Comparison of ENCODE assay signal across 10 mouse cellular contexts in genomic region chr15:98675634-98676250, GRCm38 (mm10). TPM values are rescaled to one million over a fixed set of nuclear protein-coding genes. Genes with fewer than 3 reads are reported as not detected.
DNase-seq lines count a peak whose midpoint lies in the region; ATAC-seq and TF ChIP-seq lines count a peak whose summit lies in the region.
"Had no signal": no experiment of that assay in that cellular context is flagged by ENCODE, and none has a peak within 500 bp of the region (broad histone marks: within the 10 kb centered on the region; RNA-seq: fewer than 3 reads in every experiment).

No protein-coding gene starts in this region.

- peak overlapping the region; percentile 61 for H3K9ac ChIP-seq in hindbrain, postnatal 0 days (replicated peaks; ENCODE audit: low read length)
- H3K9ac ChIP-seq in neural tube, embryonic 14.5 days (replicated peaks; ENCODE audit: low read depth, low read length), result peak overlapping the region; percentile 21

- peak overlapping the region; percentile 98 for H3K4me2 ChIP-seq in hindbrain, postnatal 0 days (ENCODE audit: low read depth, low read length)
- H3K4me2 ChIP-seq in neural tube, embryonic 14.5 days (ENCODE audit: low read depth, low read length), result peak overlapping the region; percentile 97

- ATAC-seq in frontal cortex, adult (ENCODE audit: low TSS enrichment), result peak; percentile 42
- ATAC-seq in megakaryocyte, adult 5-6 weeks (ENCODE audit: poor library complexity, severe bottlenecking), result no peak
- ATAC-seq in hindbrain, postnatal 0 days, result no peak
- ATAC-seq in neural tube, embryonic 14.5 days (ENCODE audit: low read depth), result no peak

- no peaks in the 10 kb centered on the region for H3K36me3 ChIP-seq in megakaryocyte, embryonic 14.5 days (replicated peaks; ENCODE audit: low read length)
- H3K36me3 ChIP-seq in hindbrain, postnatal 0 days (ENCODE audit: insufficient read depth, low read length), result no peaks in the 10 kb centered on the region
- no peaks in the 10 kb centered on the region for H3K36me3 ChIP-seq in neural tube, embryonic 14.5 days (ENCODE audit: control insufficient read depth, insufficient read depth, low read length)

- H3K4me1 ChIP-seq in megakaryocyte, embryonic 14.5 days, result peaks cover 52% of the 10 kb centered on the region
- H3K4me1 ChIP-seq in hindbrain, postnatal 0 days (ENCODE audit: insufficient read depth, low read length), result peaks cover 10% of the 10 kb centered on the region
- H3K4me1 ChIP-seq in neural tube, embryonic 14.5 days (ENCODE audit: control insufficient read depth, insufficient read depth, low read length), result peaks cover 21% of the 10 kb centered on the region; the same call in 1 of the 2 replicates

- H3K9me3 ChIP-seq in megakaryocyte, embryonic 14.5 days, result no peaks in the 10 kb centered on the region
- H3K9me3 ChIP-seq in hindbrain, postnatal 0 days (ENCODE audit: low read length), result no peaks in the 10 kb centered on the region
- no peaks in the 10 kb centered on the region for H3K9me3 ChIP-seq in neural tube, embryonic 14.5 days (ENCODE audit: control insufficient read depth, low read length)

- peak overlapping the region; percentile 72 for H3K4me3 ChIP-seq in megakaryocyte, embryonic 14.5 days (replicated peaks)
- peak overlapping the region; percentile 58 for H3K4me3 ChIP-seq in hindbrain, postnatal 0 days (ENCODE audit: low read length)
- peak overlapping the region; percentile 40 for H3K4me3 ChIP-seq in neural tube, embryonic 14.5 days (ENCODE audit: low read depth, low read length)

- TF ChIP-seq CTCF in hindbrain, postnatal 0 days (IDR thresholded peaks at IDR 0.05; ENCODE audit: low read depth), result no peak

- H3K27ac ChIP-seq in hindbrain, postnatal 0 days, result peak overlapping the region; percentile 64
- peak overlapping the region; percentile 44; the same call in 1 of the 2 replicates for H3K27ac ChIP-seq in neural tube, embryonic 14.5 days (ENCODE audit: low read depth, low read length)

- 2% methylated on average over 14 of the region's 14 CpGs for WGBS in hindbrain, postnatal 0 days
- 3% methylated on average over 14 of the region's 14 CpGs for WGBS in neural tube, embryonic 14.5 days

- no peak for DNase-seq in frontal cortex, postnatal 10 days (ENCODE audit: low spot score in 2 of 2)
- DNase-seq in hindbrain, postnatal 0 days (ENCODE audit: low spot score), result peak; percentile 24
- no peak for DNase-seq in layer of hippocampus, postnatal 36 days
- no peak for DNase-seq in right cerebral cortex, postnatal 14 days
- DNase-seq: lung, adult 18-20 months had no signal

- peaks cover 57% of the 10 kb centered on the region for H3K27me3 ChIP-seq in megakaryocyte, embryonic 14.5 days (replicated peaks)
- no peaks in the 10 kb centered on the region for H3K27me3 ChIP-seq in hindbrain, postnatal 0 days (ENCODE audit: insufficient read depth, low read length)
- no peaks in the 10 kb centered on the region for H3K27me3 ChIP-seq in neural tube, embryonic 14.5 days (ENCODE audit: control insufficient read depth, insufficient read depth, low read length)

RNA-seq across cellular contexts. Expression of gene Rnd1, which starts 1.5 kb away (rescaled TPM):
- polyA plus RNA-seq in megakaryocyte, embryonic 14.5 days (2012; ENCODE audit: insufficient read depth, low replicate concordance), result 1.2 TPM in 1 of 2 replicates, not detected in the other
- total RNA-seq in megakaryocyte, adult 5-6 weeks (2015), result 0.73 and 1.6 TPM in 2 replicates
- 2.9 and 4.3 TPM in 2 replicates for total RNA-seq in megakaryocyte, adult 5-6 weeks (2017)
- total RNA-seq in hindbrain, postnatal 0 days (2014; rRNA removed), result 22.3 and 26.7 TPM in 2 replicates
- polyA plus RNA-seq in hindbrain, postnatal 0 days (2015; fragmentation: Nextera tagmentation; extraction: Ambion mirVana), result 16.2 and 16.3 TPM in 2 replicates
- polyA plus RNA-seq in neural tube, embryonic 14.5 days (2014; fragmentation: Nextera tagmentation; extraction: Ambion mirVana), result 4.7 and 7.3 TPM in 2 replicates
- 1 to 10 TPM; 7.2 to 7.6 TPM for total RNA-seq in layer of hippocampus, postnatal 36 days (2021)

RNA-seq across cellular contexts. Expression of gene Ddx23, which starts 13.0 kb away (rescaled TPM):
- polyA plus RNA-seq in megakaryocyte, embryonic 14.5 days (2012; ENCODE audit: insufficient read depth, low replicate concordance), result 49.7 and 71.3 TPM in 2 replicates
- total RNA-seq in megakaryocyte, adult 5-6 weeks (2015), result 20.2 and 23.4 TPM in 2 replicates
- 84.3 and 106 TPM in 2 replicates for total RNA-seq in megakaryocyte, adult 5-6 weeks (2017)
- 52.9 and 68.7 TPM in 2 replicates for total RNA-seq in hindbrain, postnatal 0 days (2014; rRNA removed)
- 20.1 and 23.4 TPM in 2 replicates for polyA plus RNA-seq in hindbrain, postnatal 0 days (2015; fragmentation: Nextera tagmentation; extraction: Ambion mirVana)
- 17.9 and 24.9 TPM in 2 replicates for polyA plus RNA-seq in neural tube, embryonic 14.5 days (2014; fragmentation: Nextera tagmentation; extraction: Ambion mirVana)
- 10 to 100 TPM; 87.5 to 92.0 TPM for total RNA-seq in layer of hippocampus, postnatal 36 days (2021)

RNA-seq across cellular contexts. Expression of gene Ccdc65, which starts 32.3 kb away (rescaled TPM):
- not detected in 2 replicates for polyA plus RNA-seq in megakaryocyte, embryonic 14.5 days (2012; ENCODE audit: insufficient read depth, low replicate concordance)
- total RNA-seq in megakaryocyte, adult 5-6 weeks (2015), result not detected in 2 replicates
- total RNA-seq in megakaryocyte, adult 5-6 weeks (2017), result not detected in 2 replicates
- total RNA-seq in hindbrain, postnatal 0 days (2014; rRNA removed), result 2.6 and 3.7 TPM in 2 replicates
- polyA plus RNA-seq in hindbrain, postnatal 0 days (2015; fragmentation: Nextera tagmentation; extraction: Ambion mirVana), result 7.7 and 10.4 TPM in 2 replicates
- 5.2 and 6.0 TPM in 2 replicates for polyA plus RNA-seq in neural tube, embryonic 14.5 days (2014; fragmentation: Nextera tagmentation; extraction: Ambion mirVana)
- total RNA-seq in layer of hippocampus, postnatal 36 days (2021), result 10 to 100 TPM in 1 of 2 experiments, 1 to 10 TPM in 1; 8.0 to 10.1 TPM
- total RNA-seq: common myeloid progenitor, adult 5-6 weeks had no signal

RNA-seq across cellular contexts. Expression of gene Cacnb3, which starts 45.1 kb away (rescaled TPM):
- 0.46 TPM in 1 of 2 replicates, not detected in the other for polyA plus RNA-seq in megakaryocyte, embryonic 14.5 days (2012; ENCODE audit: insufficient read depth, low replicate concordance)
- total RNA-seq in megakaryocyte, adult 5-6 weeks (2015), result 0.04 TPM in 1 of 2 replicates, not detected in the other
- total RNA-seq in megakaryocyte, adult 5-6 weeks (2017), result 0.11 TPM in 1 of 2 replicates, not detected in the other
- 166 and 183 TPM in 2 replicates for total RNA-seq in hindbrain, postnatal 0 days (2014; rRNA removed)
- polyA plus RNA-seq in hindbrain, postnatal 0 days (2015; fragmentation: Nextera tagmentation; extraction: Ambion mirVana), result 75.0 and 83.1 TPM in 2 replicates
- polyA plus RNA-seq in neural tube, embryonic 14.5 days (2014; fragmentation: Nextera tagmentation; extraction: Ambion mirVana), result 84.9 and 101 TPM in 2 replicates
- 100 to 1,000 TPM; 198 to 206 TPM for total RNA-seq in layer of hippocampus, postnatal 36 days (2021)
- total RNA-seq: common myeloid progenitor, adult 5-6 weeks had no signal

RNA-seq across cellular contexts. Expression of gene Fkbp11, which starts 52.3 kb away (rescaled TPM):
- 9.6 and 18.2 TPM in 2 replicates for polyA plus RNA-seq in megakaryocyte, embryonic 14.5 days (2012; ENCODE audit: insufficient read depth, low replicate concordance)
- total RNA-seq in megakaryocyte, adult 5-6 weeks (2015), result 0.40 TPM in 1 of 2 replicates, not detected in the other
- 0.33 and 1.4 TPM in 2 replicates for total RNA-seq in megakaryocyte, adult 5-6 weeks (2017)
- total RNA-seq in hindbrain, postnatal 0 days (2014; rRNA removed), result 6.4 and 10.6 TPM in 2 replicates
- 5.0 and 6.6 TPM in 2 replicates for polyA plus RNA-seq in hindbrain, postnatal 0 days (2015; fragmentation: Nextera tagmentation; extraction: Ambion mirVana)
- polyA plus RNA-seq in neural tube, embryonic 14.5 days (2014; fragmentation: Nextera tagmentation; extraction: Ambion mirVana), result 3.6 and 7.1 TPM in 2 replicates
- total RNA-seq in layer of hippocampus, postnatal 36 days (2021), result 1 to 10 TPM in 1 of 2 experiments, under 1 TPM in 1; 0.88 to 1.0 TPM
